Mouse (Mus musculus) right cerebral cortex, adult 18-20 months (tissue): Measurements from ENCODE around the gene Olfr150.
A peak's percentile ranks its signal among the peaks of the same experiment; 100 is the strongest.
"Not testable (repeated sequence)": the region's sequence is repeated elsewhere in the genome, so short reads cannot be mapped to it uniquely, and the experiment has no call there.

ENCODE experiments used
- DNase-seq: peaks from one replicate; pipeline ENCODE4 v3.0.0; 2022; ENCODE audit warnings: mixed read lengths

Gene Olfr150

GRCm38 (mm10) chr9:39730678-39731077 is at the start of gene Olfr150:
TSS of gene Olfr150 (plus strand) at chr9:39730978.
- DNase-seq = no peak

GRCm38 (mm10) chr9:39701123-39701522 is 29.7 kb upstream of the Olfr150 start:
- not testable (repeated sequence) for DNase-seq

GRCm38 (mm10) chr9:39707017-39707416 is 23.8 kb upstream of the Olfr150 start, which contains the start of gene Olfr149:
TSS of gene Olfr149 (minus strand) at chr9:39707117.
- DNase-seq = no peak

- no peak for DNase-seq
These were observed 21.8 kb upstream of the Olfr150 start for GRCm38 (mm10) chr9:39708958-39709357.

GRCm38 (mm10) chr9:39711053-39711452 is 19.7 kb upstream of the Olfr150 start, which contains the start of gene Olfr965:
TSS of gene Olfr965 (plus strand) at chr9:39711353.
- no peak for DNase-seq

GRCm38 (mm10) chr9:39740741-39741140 is 10.0 kb downstream of the Olfr150 start:
- DNase-seq = no peak

- no peak for DNase-seq
These were observed 15.2 kb downstream of the Olfr150 start, which contains the start of gene Olfr967 for GRCm38 (mm10) chr9:39745949-39746348. TSS of gene Olfr967 (plus strand) at chr9:39746249.

- DNase-seq = peak; percentile 13
These were observed 15.7 kb downstream of the Olfr150 start for GRCm38 (mm10) chr9:39746428-39746827.

- DNase-seq = no peak
These were observed 52.4 kb downstream of the Olfr150 start, which contains the start of gene Olfr968 for GRCm38 (mm10) chr9:39783153-39783552. TSS of gene Olfr968 (minus strand) at chr9:39783253.
